Comparison of ENCODE assay signal across 11 mouse cellular contexts in the genomic region with DNA sequence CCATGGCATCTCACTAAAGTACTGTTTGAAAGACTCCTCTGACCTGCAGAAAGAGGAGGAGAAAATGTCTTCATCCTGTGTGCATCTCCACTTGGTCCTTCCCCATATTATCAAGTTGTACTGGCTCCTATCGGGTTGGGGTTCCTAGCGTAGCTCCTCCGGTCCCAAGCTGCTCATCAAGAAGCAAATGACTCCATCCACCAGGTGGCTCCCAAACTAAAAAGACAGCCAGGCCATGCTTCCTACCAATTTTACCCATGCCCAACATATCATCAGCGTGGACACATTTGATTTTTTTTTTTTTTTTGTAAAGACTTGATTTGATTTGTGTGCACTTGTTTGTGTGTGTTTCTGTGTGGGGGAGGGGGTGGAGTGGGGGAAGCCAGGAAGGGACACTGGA. TPM values are rescaled to one million over a fixed set of nuclear protein-coding genes. Genes with fewer than 3 reads are reported as not detected.
DNase-seq lines count a peak whose midpoint lies in the region; ATAC-seq and TF ChIP-seq lines count a peak whose summit lies in the region.
"Had no signal": no experiment of that assay in that cellular context is flagged by ENCODE, and none has a peak within 500 bp of the region (broad histone marks: within the 10 kb centered on the region; RNA-seq: fewer than 3 reads in every experiment).

No protein-coding gene starts in this region.

- no peak for TF ChIP-seq EP300 in ES-Bruce4 (IDR thresholded peaks at IDR 0.05; ENCODE audit: insufficient read depth, low read depth, low read length)

- peaks cover 35% of the 10 kb centered on the region for H3K36me3 ChIP-seq in ES-Bruce4 (ENCODE audit: control insufficient read depth, insufficient read depth, low read length, poor library complexity, severe bottlenecking)
- H3K36me3 ChIP-seq in thymus, adult 2 months (ENCODE audit: control insufficient read depth, insufficient read depth, low read length): no peaks in the 10 kb centered on the region
- H3K36me3 ChIP-seq: liver, embryonic 15.5 days had no signal

- 91% methylated on average over 4 of the region's 4 CpGs for WGBS in thymus, adult 2 months

- H3K27ac ChIP-seq in layer of hippocampus, adult 2 months: no peak overlapping the region
- H3K27ac ChIP-seq in ES-Bruce4 (ENCODE audit: insufficient read depth, low read length): no peak overlapping the region
- no peak overlapping the region for H3K27ac ChIP-seq in thymus, adult 2 months (ENCODE audit: control insufficient read depth, insufficient read depth, low read length)
- H3K27ac ChIP-seq: embryonic facial prominence, embryonic 12.5 days; liver, embryonic 15.5 days had no signal

- no peak overlapping the region for H3K4me3 ChIP-seq in layer of hippocampus, adult 2 months
- H3K4me3 ChIP-seq in ES-Bruce4 (ENCODE audit: low read depth, low read length): no peak overlapping the region
- no peak overlapping the region for H3K4me3 ChIP-seq in thymus, adult 2 months (ENCODE audit: control insufficient read depth, insufficient read depth, low read length)
- H3K4me3 ChIP-seq: embryonic facial prominence, embryonic 12.5 days; liver, embryonic 15.5 days had no signal

- no peaks in the 10 kb centered on the region for H3K27me3 ChIP-seq in ES-Bruce4 (ENCODE audit: control insufficient read depth, insufficient read depth, low read length, poor library complexity, severe bottlenecking)
- H3K27me3 ChIP-seq in thymus, adult 2 months (ENCODE audit: control insufficient read depth, insufficient read depth, low read length): no peaks in the 10 kb centered on the region
- H3K27me3 ChIP-seq: embryonic facial prominence, embryonic 12.5 days; liver, embryonic 15.5 days had no signal

- ATAC-seq in cerebellum, adult (ENCODE audit: insufficient number of reproducible peaks, low FRiP score, low TSS enrichment): no peak

- H3K4me1 ChIP-seq in ES-Bruce4 (ENCODE audit: control insufficient read depth, insufficient read depth, low read length): no peaks in the 10 kb centered on the region
- no peaks in the 10 kb centered on the region for H3K4me1 ChIP-seq in thymus, adult 2 months (replicated peaks; ENCODE audit: control insufficient read depth, insufficient read depth, low read length)
- H3K4me1 ChIP-seq: liver, embryonic 15.5 days had no signal

- H3K9ac ChIP-seq in ES-Bruce4 (ENCODE audit: low read depth, poor library complexity, severe bottlenecking): no peak overlapping the region
- H3K9ac ChIP-seq: embryonic facial prominence, embryonic 12.5 days; liver, embryonic 15.5 days had no signal

- peak; percentile 68 for TF ChIP-seq CTCF in layer of hippocampus, adult 2 months (conservative IDR thresholded peaks at IDR 0.05)
- peak; percentile 5 for TF ChIP-seq CTCF in ES-Bruce4 (IDR thresholded peaks at IDR 0.05; ENCODE audit: low read depth, low read length)
- no peak for TF ChIP-seq CTCF in thymus, adult 2 months (IDR thresholded peaks at IDR 0.05; ENCODE audit: borderline replicate concordance, control insufficient read depth, extremely low read depth, insufficient read depth, low read length, poor library complexity)

- peak; percentile 69 to 75 for DNase-seq in cerebellum, adult 18-20 months
- DNase-seq in layer of hippocampus, adult 2 months (ENCODE audit: low spot score in 2 of 2): no peak
- no peak for DNase-seq in layer of hippocampus, adult 18-20 months (ENCODE audit: low spot score in 2 of 2)
- DNase-seq in cerebellum, postnatal 36 days: peak; percentile 61 to 76
- no peak for DNase-seq in frontal cortex, postnatal 36 days (ENCODE audit: low spot score in 2 of 2)
- no peak for DNase-seq in thymus, adult 2 months
- DNase-seq: thymus, postnatal 25 days had no signal

- no peak for TF ChIP-seq POLR2A in ES-Bruce4 (IDR thresholded peaks at IDR 0.05; ENCODE audit: insufficient read depth, low read length)
- no peak for TF ChIP-seq POLR2A in thymus, adult 2 months (IDR thresholded peaks at IDR 0.05; ENCODE audit: control insufficient read depth, extremely low read depth, insufficient read depth, low read length, poor library complexity)

- H3K9me3 ChIP-seq in ES-Bruce4 (replicated peaks; ENCODE audit: control insufficient read depth, insufficient read depth, low read length, poor library complexity, severe bottlenecking): no peaks in the 10 kb centered on the region
- H3K9me3 ChIP-seq: embryonic facial prominence, embryonic 12.5 days; liver, embryonic 15.5 days had no signal

RNA-seq across cellular contexts. Expression of a gene that starts 28.9 kb away (rescaled TPM):
- total RNA-seq in layer of hippocampus, adult 2 months (2021): 10 to 100 TPM; 49.9 to 56.2 TPM
- total RNA-seq in layer of hippocampus, adult 18-20 months (2021): 10 to 100 TPM; 54.2 to 54.3 TPM
- 163 and 165 TPM in 2 replicates for polyA plus RNA-seq in ES-Bruce4 (2011; ENCODE audit: insufficient read depth, insufficient read length, low read depth, missing spikeins)
- 6.4 and 6.6 TPM in 2 replicates for polyA plus RNA-seq in thymus, adult 2 months (2012; rRNA removed)

RNA-seq across cellular contexts. Expression of a gene that starts 28.9 kb away (rescaled TPM):
- 10 to 100 TPM; 15.7 to 18.3 TPM for total RNA-seq in layer of hippocampus, adult 2 months (2021)
- 10 to 100 TPM; 17.6 to 17.7 TPM for total RNA-seq in layer of hippocampus, adult 18-20 months (2021)
- polyA plus RNA-seq in ES-Bruce4 (2011; ENCODE audit: insufficient read depth, insufficient read length, low read depth, missing spikeins): 9.2 and 12.1 TPM in 2 replicates
- polyA plus RNA-seq in thymus, adult 2 months (2012; rRNA removed): 7.6 and 8.4 TPM in 2 replicates

RNA-seq across cellular contexts. Expression of a gene that starts 55.0 kb away (rescaled TPM):
- total RNA-seq in layer of hippocampus, adult 2 months (2021): 1 to 10 TPM; 4.9 to 5.6 TPM
- total RNA-seq in layer of hippocampus, adult 18-20 months (2021): 1 to 10 TPM; 7.5 to 8.7 TPM
- polyA plus RNA-seq in ES-Bruce4 (2011; ENCODE audit: insufficient read depth, insufficient read length, low read depth, missing spikeins): 31.6 and 32.2 TPM in 2 replicates
- polyA plus RNA-seq in thymus, adult 2 months (2012; rRNA removed): 12.6 and 16.4 TPM in 2 replicates

RNA-seq across cellular contexts. Expression of a gene that starts 55.0 kb away (rescaled TPM):
- total RNA-seq in layer of hippocampus, adult 2 months (2021): 1 to 10 TPM in 1 of 2 experiments, under 1 TPM in 1; 0.91 to 1.6 TPM
- total RNA-seq in layer of hippocampus, adult 18-20 months (2021): 1 to 10 TPM in 1 of 2 experiments, not detected in 1; 1.0 TPM
- polyA plus RNA-seq in ES-Bruce4 (2011; ENCODE audit: insufficient read depth, insufficient read length, low read depth, missing spikeins): not detected in 2 replicates
- 0.37 and 1.4 TPM in 2 replicates for polyA plus RNA-seq in thymus, adult 2 months (2012; rRNA removed)

Comparison
In these comparisons a context has a peak if more than half of its experiments do, and no peak if none do; other contexts are left out.
1. DNase-seq: peak in cerebellum, adult 18-20 months (2 of 2) and cerebellum, postnatal 36 days (2 of 2); none in layer of hippocampus, adult 2 months (0 of 2), layer of hippocampus, adult 18-20 months (0 of 2), frontal cortex, postnatal 36 days (0 of 2) and thymus, adult 2 months (single experiment).